Comparison of ENCODE assay signal across 8 mouse cellular contexts in the genomic region with DNA sequence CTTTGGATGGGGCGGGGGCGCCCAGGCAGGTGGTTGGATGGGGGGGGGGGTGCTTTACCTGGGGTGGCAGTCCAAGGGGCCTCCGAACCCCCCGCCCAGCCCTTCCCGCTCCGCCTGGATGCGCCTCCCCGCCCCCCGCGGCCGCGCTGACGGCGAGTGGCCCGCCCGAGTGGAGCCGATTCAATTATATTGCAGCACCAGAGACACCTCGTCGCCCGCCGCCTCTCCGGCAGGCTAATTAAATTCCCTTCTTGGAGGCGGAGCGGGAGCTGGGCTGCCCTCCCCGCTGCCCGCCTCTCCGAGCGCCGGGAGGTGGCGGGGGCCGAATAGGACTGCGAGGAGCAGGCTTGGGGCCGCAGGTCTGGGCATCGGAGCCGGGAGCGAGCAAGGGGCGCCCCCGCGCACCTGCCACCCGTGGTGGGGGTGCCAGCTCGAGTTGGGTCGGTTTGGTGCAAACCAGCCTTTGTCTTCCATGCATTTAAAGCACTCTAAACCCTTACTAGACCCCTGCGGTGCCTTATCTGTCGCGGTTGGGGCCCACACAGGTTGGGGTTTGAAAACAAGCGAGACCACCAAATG. TPM values are rescaled to one million over a fixed set of nuclear protein-coding genes. Genes with fewer than 3 reads are reported as not detected.
DNase-seq lines count a peak whose midpoint lies in the region; ATAC-seq and TF ChIP-seq lines count a peak whose summit lies in the region.

No protein-coding gene starts in this region.

- H3K27ac ChIP-seq in heart, embryonic 16.5 days (ENCODE audit: low read length), result peak overlapping the region; percentile 99
- H3K27ac ChIP-seq in lung, embryonic 14.5 days (ENCODE audit: low read depth), result peak overlapping the region; percentile 95

- H3K9ac ChIP-seq in heart, embryonic 16.5 days (ENCODE audit: low read length), result peak overlapping the region; percentile 76
- H3K9ac ChIP-seq in lung, embryonic 14.5 days, result peak overlapping the region; percentile 71

- DNase-seq in urinary bladder, postnatal 14 days (ENCODE audit: low spot score), result peak; percentile 59
- DNase-seq in urinary bladder, postnatal 4 days (ENCODE audit: low spot score in 2 of 2), result no peak
- DNase-seq in embryo, embryonic 11 days, result peak; percentile 85
- DNase-seq in kidney, postnatal 36 days, result peak; percentile 79 to 81
- peak; percentile 68 for DNase-seq in lung, embryonic 14.5 days
- peak; percentile 64 to 75 for DNase-seq in right cerebral cortex, adult 2 months (ENCODE audit: low spot score in 2 of 2)

- peak overlapping the region; percentile 98 for H3K4me2 ChIP-seq in heart, embryonic 16.5 days (ENCODE audit: low read depth, low read length)
- H3K4me2 ChIP-seq in lung, embryonic 14.5 days, result peak overlapping the region; percentile 99

- no peak for TF ChIP-seq CTCF in lung, embryonic 14.5 days (IDR thresholded peaks at IDR 0.05; ENCODE audit: low read depth)

- H3K27me3 ChIP-seq in heart, embryonic 16.5 days (ENCODE audit: control insufficient read depth, insufficient read depth, low read length), result no peaks in the 10 kb centered on the region
- H3K27me3 ChIP-seq in lung, embryonic 14.5 days (ENCODE audit: insufficient read depth, low read length), result 0 out of 2 replicates have a peak, but pooled peaks cover 2% of the 10 kb centered on the region

- ATAC-seq in heart, embryonic 16.5 days (replicated peaks; ENCODE audit: extremely low read depth, insufficient read depth, low FRiP score), result peak; percentile 16
- no peak for ATAC-seq in lung, embryonic 14.5 days (ENCODE audit: insufficient read depth)
- no peak for ATAC-seq in inflammation-experienced regulatory T-cells, adult 6 months

- peaks cover 68% of the 10 kb centered on the region for H3K4me1 ChIP-seq in heart, embryonic 16.5 days (ENCODE audit: control insufficient read depth, insufficient read depth, low read length)
- H3K4me1 ChIP-seq in lung, embryonic 14.5 days (ENCODE audit: insufficient read depth), result peaks cover 52% of the 10 kb centered on the region

- no peaks in the 10 kb centered on the region for H3K9me3 ChIP-seq in heart, embryonic 16.5 days (replicated peaks; ENCODE audit: control insufficient read depth, low read length)
- H3K9me3 ChIP-seq in lung, embryonic 14.5 days (ENCODE audit: low read depth, low read length), result no peaks in the 10 kb centered on the region

- peak overlapping the region; percentile 74 for H3K4me3 ChIP-seq in heart, embryonic 16.5 days (ENCODE audit: low read length)
- H3K4me3 ChIP-seq in lung, embryonic 14.5 days (ENCODE audit: low read depth, low read length), result peak overlapping the region; percentile 61

- no peaks in the 10 kb centered on the region for H3K36me3 ChIP-seq in heart, embryonic 16.5 days (ENCODE audit: control insufficient read depth, insufficient read depth)
- H3K36me3 ChIP-seq in lung, embryonic 14.5 days (ENCODE audit: insufficient read depth), result no peaks in the 10 kb centered on the region

- WGBS in heart, embryonic 16.5 days, result under 1% methylated on average over 43 of the region's 46 CpGs
- WGBS in lung, embryonic 14.5 days, result 1% methylated on average over 45 of the region's 46 CpGs

RNA-seq across cellular contexts. Expression of a gene that starts 51.2 kb away (rescaled TPM):
- polyA plus RNA-seq in heart, embryonic 16.5 days (2015; fragmentation: Nextera tagmentation; extraction: Ambion mirVana), result 51.0 and 51.1 TPM in 2 replicates
- polyA plus RNA-seq in lung, embryonic 14.5 days (2014; fragmentation: Nextera tagmentation; extraction: Ambion mirVana), result 131 and 139 TPM in 2 replicates
- polyA plus RNA-seq in inflammation-experienced regulatory T-cells, adult 6 months (2017; shearing (Covaris generic)), result 10 to 100 TPM in 2 of 3 experiments, 1 to 10 TPM in 1; 9.6 to 54.3 (median 13.6) TPM

Comparison
In these comparisons a context has a peak if more than half of its experiments do, and no peak if none do; other contexts are left out.
1. DNase-seq: peak in urinary bladder, postnatal 14 days (single experiment), embryo, embryonic 11 days (single experiment), kidney, postnatal 36 days (2 of 2), lung, embryonic 14.5 days (single experiment) and right cerebral cortex, adult 2 months (2 of 2); none in urinary bladder, postnatal 4 days (0 of 2).